Mouse (Mus musculus): ENCODE results near the gene Lama5.
"Not testable (repeated sequence)": the region's sequence is repeated elsewhere in the genome, so short reads cannot be mapped to it uniquely, and the experiment has no call there.

The Lama5 gene

GRCm38 (mm10) chr2:180225762-180226378 is at the start of gene Lama5:
Gene Lama5, minus strand, starts transcription at chr2:180225859.
- no peak for DNase-seq (ENCODE audit: extremely low read depth, low read depth)

DNA sequence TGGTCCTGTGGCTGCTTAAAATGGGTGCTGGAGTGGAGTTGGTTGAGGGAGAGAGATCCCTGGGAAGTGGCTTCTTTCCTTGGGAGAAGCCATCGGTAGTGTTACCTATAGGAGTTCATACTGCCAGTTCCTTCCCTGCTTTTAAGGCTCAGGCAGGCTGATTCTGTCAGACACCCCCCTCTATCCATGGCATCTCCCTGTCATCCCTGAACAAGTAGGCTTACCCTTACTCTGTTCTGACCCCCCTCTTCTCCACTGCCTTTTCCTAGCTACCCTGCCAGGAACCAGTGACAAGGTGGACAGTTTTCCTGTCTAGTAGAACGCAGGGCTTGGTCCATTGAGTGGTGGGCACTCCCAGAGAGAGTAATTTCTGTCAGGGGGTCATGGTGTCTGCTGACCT is 48.9 kb upstream of the Lama5 start:
- DNase-seq (ENCODE audit: extremely low read depth, low read depth), result no peak

DNA sequence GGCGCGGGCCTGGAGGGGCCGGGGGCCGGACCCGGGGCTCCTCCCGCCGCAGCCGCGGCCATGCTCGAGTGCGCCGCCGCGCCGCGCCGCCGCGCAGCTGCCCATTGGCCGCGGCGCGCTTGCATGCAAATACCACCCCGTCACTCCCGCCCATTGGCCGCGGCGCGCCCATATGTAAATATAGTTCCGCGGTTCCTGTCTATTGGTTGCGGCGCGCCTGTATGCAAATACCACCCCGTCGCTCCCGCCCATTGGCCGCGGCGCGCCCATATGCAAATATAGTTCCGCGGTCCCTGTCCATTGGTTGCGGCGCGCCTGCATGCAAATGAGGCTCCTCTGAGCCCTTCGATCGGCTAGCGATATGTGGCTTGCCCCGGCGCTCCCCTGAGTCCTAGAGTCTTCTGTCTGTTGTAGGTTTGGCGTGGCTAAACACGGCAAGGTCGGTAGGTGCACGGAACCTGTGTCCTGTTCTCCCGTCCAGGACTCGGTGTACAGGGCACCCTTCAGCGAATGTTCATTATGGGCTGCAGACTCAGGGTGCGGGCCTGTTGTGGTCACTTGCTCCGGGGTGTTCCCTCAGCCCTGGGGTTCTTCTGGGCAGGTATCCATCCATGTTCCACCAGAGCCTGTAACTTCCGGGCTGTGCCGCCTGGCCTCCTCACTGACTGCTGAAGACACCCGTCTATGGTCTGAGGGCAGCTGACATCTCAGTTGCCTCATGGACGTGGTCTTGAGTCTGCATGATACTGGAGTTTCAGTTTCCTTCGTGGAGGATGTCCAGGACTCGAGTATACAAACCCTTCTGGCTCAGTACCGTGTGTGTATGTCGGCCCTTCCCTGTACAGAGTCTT is 48.0 kb upstream of the Lama5 start, which contains the start of gene Cables2:
Cables2 (minus strand) TSS at position 103 of the 851 bp plus-strand sequence.
- DNase-seq (ENCODE audit: extremely low read depth, low read depth), result peak; percentile 92

DNA sequence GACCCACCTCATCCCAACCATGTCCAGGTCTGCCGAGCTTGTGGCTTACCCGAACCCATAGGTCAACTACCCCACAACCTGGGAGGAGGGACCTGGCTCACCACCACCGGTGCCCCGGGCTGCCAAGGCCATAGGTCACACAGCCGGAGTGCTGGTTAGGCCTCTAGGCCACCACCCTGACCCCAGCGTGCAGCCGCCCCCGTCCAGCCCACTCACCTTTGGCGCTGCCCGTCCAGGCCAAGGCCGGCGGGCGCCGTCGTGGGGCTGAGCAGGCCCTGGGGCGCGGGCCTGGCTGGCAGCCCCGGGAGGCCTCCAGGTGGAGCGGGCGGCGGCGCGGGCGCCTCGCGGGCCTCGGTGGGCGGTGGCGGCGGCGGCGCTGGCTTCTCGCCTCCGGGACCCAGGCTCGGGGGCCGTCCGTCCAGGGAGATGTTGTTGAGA is 47.2 kb upstream of the Lama5 start:
- DNase-seq (ENCODE audit: extremely low read depth, low read depth), result no peak

DNA sequence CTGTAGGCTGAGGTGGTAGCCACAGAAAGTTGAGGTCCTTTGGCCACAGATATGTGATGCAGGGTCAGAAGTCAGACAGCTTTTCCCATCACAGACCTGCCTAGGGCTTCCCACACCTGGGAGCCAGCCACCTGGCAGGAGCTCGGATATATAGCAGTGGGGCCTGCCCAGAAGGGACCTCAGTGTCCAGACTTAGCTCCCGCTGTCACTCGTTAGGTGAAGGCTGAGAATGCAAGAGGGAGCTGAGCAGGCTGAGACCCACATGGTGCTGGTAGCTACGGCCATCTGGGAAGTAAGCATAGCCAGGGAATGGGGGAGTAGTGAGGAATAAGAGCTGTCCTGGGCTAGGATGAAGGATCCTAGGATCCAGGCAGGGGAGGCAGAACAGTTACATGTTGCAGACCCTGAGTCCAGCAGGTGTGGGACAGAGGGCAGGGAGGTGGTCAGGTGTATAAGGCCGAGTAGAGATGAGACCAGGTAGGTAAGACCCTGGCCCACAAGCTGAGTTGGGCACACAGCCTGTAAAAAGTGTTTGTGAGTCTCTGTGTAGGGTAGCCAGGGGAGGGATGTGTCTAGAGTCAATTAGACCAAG is 46.2 kb upstream of the Lama5 start:
- DNase-seq (ENCODE audit: extremely low read depth, low read depth), result no peak

- DNase-seq (ENCODE audit: extremely low read depth, low read depth), result no peak
Measured at GRCm38 (mm10) chr2:180270537-180271255, 45.0 kb upstream of the Lama5 start.

DNA sequence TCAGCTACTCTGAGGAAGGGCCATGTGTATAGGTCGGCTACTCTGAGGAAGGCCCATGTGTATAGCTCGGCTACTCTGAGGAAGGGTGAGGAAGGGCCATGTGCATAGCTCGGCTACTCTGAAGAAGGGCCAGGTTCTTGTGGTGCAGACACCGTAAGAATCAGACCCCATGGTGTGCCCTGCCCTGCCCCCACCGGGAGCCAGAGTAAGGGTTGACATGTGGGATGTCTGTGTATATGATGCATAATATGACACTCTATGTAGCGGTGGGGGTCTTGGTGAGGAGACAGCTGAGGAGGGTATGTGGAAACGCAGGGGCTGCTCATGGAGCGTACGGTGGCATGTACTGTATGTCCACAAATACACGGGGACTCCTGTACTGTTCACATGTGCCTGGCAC is 43.7 kb upstream of the Lama5 start:
- DNase-seq (ENCODE audit: extremely low read depth, low read depth), result no peak

GRCm38 (mm10) chr2:180267955-180268354 is 42.3 kb upstream of the Lama5 start:
- no peak for DNase-seq (ENCODE audit: extremely low read depth, low read depth)

DNA sequence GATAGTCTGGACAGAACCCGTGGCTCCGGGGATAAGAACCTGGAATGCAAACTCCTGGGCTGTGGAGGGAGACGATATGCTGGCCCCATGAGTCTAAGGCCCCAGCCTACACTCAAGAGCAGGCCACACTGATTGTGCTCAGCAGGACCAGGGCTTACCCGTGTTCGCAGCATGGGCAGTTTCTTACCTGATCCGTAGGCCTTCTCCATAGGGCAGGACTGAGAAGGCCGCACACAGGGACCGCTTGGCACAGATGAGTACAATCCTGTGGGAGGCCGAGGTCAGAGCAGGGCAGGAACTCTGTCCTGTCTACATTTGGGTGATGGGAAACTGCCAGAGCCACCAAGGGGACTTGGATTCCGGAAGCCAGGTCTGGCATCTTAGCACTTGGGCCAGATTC is 37.2 kb upstream of the Lama5 start:
- DNase-seq (ENCODE audit: extremely low read depth, low read depth), result no peak

DNA sequence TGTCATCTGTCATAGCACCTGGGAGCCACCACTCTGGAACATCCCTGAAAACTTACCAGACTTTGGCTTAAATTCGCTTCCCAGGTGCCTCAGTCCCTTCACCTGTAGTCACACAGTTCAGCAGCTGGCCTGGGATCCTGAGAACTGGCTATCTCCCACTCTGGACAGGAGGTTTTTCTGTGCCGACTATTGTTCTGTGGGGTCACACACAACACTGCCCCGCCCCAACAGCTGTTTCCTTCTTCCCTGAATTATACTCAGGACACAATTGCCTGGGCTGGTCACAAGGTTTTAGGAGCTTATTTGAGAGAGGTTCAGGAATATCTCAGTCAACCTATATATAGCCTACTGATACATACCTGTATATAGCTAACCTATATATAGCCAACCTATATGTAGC is 36.8 kb upstream of the Lama5 start:
- no peak for DNase-seq (ENCODE audit: extremely low read depth, low read depth)

DNA sequence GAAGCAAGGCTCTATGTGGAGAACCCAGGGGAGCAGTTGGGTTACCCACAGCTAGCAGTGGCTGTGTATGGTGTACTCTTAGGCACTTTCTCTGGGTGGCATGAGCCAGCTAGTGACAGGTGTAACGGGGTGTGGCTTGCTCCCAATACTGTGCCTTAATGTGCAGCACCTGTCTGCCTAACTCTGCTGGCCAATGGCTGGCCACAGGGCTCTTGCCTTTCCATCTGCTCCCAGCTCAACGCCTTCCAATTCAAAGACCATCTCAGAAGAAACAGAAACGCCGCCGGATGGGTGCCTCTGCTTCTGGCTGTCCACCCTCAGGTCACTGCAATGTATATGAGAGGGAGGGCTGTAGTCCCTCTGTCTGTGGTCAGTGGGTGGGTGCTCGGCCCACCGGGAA is 36.2 kb upstream of the Lama5 start:
- DNase-seq (ENCODE audit: extremely low read depth, low read depth), result no peak

- no peak for DNase-seq (ENCODE audit: extremely low read depth, low read depth)
Measured at GRCm38 (mm10) chr2:180260610-180261480, 35.2 kb upstream of the Lama5 start.

DNA sequence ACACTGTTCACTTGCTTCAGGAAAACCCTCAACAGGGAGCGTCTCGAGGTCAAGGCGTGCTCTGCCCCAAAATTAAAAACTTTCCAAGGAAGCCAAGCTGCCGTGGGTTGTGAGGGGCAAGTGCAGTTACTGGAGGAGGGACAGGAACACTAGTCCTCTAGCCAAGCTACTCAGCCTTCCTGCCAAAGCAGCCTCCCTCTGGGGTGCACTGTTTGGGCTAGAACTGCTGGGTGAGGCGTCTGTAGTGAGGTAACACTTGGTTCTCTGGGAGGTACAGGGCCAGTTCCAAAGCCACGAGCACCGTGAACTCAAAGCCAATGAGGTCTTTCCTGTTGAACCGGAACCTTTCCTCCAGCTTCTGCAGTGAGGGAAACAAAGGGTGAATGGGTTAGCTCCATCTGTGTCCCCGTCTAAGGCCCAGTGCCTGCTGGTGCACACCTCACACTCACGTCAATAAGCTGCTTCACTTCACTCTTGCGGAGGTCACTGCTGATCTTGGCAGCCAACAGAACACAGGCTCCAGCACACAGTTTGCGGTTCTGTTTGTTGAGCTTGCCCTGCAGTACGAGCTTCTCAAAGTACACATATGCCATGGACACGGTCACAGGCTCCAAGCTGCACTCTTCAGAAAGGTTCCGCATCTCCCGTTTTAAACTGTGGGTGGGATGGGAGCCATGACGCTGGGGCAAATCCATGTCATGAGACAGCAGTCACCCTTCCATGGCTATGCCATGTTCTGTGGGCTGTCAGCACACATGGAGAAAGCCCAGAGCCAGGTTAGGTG is 34.4 kb upstream of the Lama5 start:
- not testable (repeated sequence) for DNase-seq (ENCODE audit: extremely low read depth, low read depth)

GRCm38 (mm10) chr2:180258951-180259484 is 33.4 kb upstream of the Lama5 start:
- DNase-seq (ENCODE audit: extremely low read depth, low read depth), result not testable (repeated sequence)

GRCm38 (mm10) chr2:180257963-180258865 is 32.6 kb upstream of the Lama5 start:
- no peak for DNase-seq (ENCODE audit: extremely low read depth, low read depth)

DNA sequence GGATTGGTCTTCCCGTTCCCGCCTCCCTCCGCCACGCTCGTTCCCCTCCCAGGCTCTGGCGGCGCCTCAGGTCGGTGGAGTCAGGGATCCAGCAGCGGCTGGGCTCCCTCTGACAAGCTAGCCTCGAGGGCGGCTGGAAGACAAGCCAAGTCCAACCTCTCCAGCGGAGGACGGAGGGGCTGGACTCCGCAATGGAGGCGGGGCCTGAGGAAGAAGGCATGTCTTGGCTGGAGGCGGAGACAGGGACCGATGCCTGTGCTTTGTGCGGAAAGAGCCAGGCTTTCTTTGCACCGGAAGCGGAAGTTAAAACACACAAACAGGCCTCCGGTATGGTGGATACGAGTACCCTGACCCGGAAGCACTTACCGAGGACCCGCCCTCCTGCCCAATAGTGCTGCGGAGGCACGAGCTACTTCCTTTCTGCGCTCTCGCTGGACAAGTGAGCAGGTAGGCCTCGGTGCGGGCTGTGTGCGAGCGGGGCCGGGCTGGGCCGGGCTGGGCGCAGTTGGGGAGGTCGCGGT is 31.4 kb upstream of the Lama5 start, which contains the start of gene Rps21:
Rps21 (plus strand) TSS at position 377 of the 521 bp plus-strand sequence.
- DNase-seq (ENCODE audit: extremely low read depth, low read depth), result peak; percentile 99

DNA sequence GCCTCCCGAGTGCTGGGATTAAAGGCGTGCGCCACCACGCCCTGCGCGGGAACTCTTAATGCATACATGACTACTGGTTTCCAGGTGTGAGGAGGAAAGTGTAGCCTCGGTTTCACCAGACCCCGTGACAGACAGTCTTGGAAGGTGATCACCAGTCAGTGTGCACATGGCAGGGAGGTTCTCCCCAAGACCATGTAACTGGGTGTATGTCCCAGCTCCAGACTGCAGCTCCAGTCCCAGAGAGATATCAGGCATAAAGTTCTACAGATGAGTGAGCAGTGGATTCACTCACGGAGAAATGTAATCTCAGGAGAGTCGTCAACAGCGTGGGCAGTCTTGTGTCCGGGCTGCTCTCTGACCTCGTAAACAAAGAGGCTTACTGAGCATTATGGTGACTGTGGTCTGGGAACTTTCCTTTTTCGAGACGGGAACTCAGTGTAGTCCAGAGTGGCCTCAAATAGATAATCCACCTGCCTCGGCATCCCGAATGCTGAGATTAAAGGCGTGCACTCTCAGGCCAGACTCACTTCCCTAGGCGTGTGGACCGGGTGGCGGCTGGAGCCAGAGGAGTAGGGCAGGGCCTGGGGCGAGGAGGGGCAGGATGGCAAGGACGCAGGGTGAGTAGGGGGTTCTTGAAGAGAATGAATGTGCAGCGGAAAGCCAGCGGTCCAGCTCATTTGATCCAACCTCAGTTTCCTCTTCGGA is 30.8 kb upstream of the Lama5 start:
- no peak for DNase-seq (ENCODE audit: extremely low read depth, low read depth)

GRCm38 (mm10) chr2:180255701-180256100 is 30.0 kb upstream of the Lama5 start:
- DNase-seq (ENCODE audit: extremely low read depth, low read depth), result peak; percentile 61

All from MEL-GATA-1-ER (cell line).